Mouse (Mus musculus): ENCODE data around the gene Ankrd50.

Gene Ankrd50

GRCm38 (mm10) chr3:38484191-38485106 lies at the start of gene Ankrd50:
Gene Ankrd50 (minus strand): TSS chr3:38484844.
- in situ Hi-C loops (cut with MboI): no loop called here

- in situ Hi-C loops (cut with MboI): no loop called here
These were observed 49.6 kb upstream of the Ankrd50 start for GRCm38 (mm10) chr3:38534245-38534644.

GRCm38 (mm10) chr3:38520426-38520825 lies 35.8 kb upstream of the Ankrd50 start:
- in situ Hi-C loops (cut with MboI): no loop called here

GRCm38 (mm10) chr3:38519971-38520370 lies 35.3 kb upstream of the Ankrd50 start:
- in situ Hi-C loops (cut with MboI): no loop called here

- in situ Hi-C loops (cut with MboI): no loop called here
These were observed 19.0 kb upstream of the Ankrd50 start for GRCm38 (mm10) chr3:38503606-38504005.

- in situ Hi-C loops (cut with MboI): no loop called here
These were observed 17.5 kb upstream of the Ankrd50 start for GRCm38 (mm10) chr3:38502156-38502555.

GRCm38 (mm10) chr3:38501739-38502138 lies 17.1 kb upstream of the Ankrd50 start:
- in situ Hi-C loops (cut with MboI): no loop called here

- in situ Hi-C loops (cut with MboI): no loop called here
These were observed 16.7 kb upstream of the Ankrd50 start for GRCm38 (mm10) chr3:38501316-38501715.

- in situ Hi-C loops (cut with MboI): no loop called here
These were observed 13.9 kb upstream of the Ankrd50 start for GRCm38 (mm10) chr3:38498561-38498960.

- in situ Hi-C loops (cut with MboI): no loop called here
These were observed 12.2 kb upstream of the Ankrd50 start for GRCm38 (mm10) chr3:38496795-38497385.

GRCm38 (mm10) chr3:38491702-38492101 lies 7.1 kb upstream of the Ankrd50 start:
- in situ Hi-C loops (cut with MboI): no loop called here

GRCm38 (mm10) chr3:38491236-38491635 lies 6.6 kb upstream of the Ankrd50 start:
- in situ Hi-C loops (cut with MboI): no loop called here

GRCm38 (mm10) chr3:38490720-38491119 lies 6.1 kb upstream of the Ankrd50 start:
- in situ Hi-C loops (cut with MboI): no loop called here

GRCm38 (mm10) chr3:38485107-38485545 lies 482 bp upstream of the Ankrd50 start:
- in situ Hi-C loops (cut with MboI): no loop called here

GRCm38 (mm10) chr3:38483551-38483950 lies 1.1 kb downstream of the Ankrd50 start:
- in situ Hi-C loops (cut with MboI): no loop called here

- in situ Hi-C loops (cut with MboI): no loop called here
These were observed 1.9 kb downstream of the Ankrd50 start for GRCm38 (mm10) chr3:38482749-38483148.

GRCm38 (mm10) chr3:38481106-38481505 lies 3.5 kb downstream of the Ankrd50 start:
- in situ Hi-C loops (cut with MboI): no loop called here

- in situ Hi-C loops (cut with MboI): no loop called here
These were observed 6.7 kb downstream of the Ankrd50 start for GRCm38 (mm10) chr3:38477936-38478335.

GRCm38 (mm10) chr3:38475587-38475986 lies 9.1 kb downstream of the Ankrd50 start:
- in situ Hi-C loops (cut with MboI): no loop called here

- in situ Hi-C loops (cut with MboI): no loop called here
These were observed 11.5 kb downstream of the Ankrd50 start for GRCm38 (mm10) chr3:38473138-38473537.

GRCm38 (mm10) chr3:38471516-38471915 lies 13.1 kb downstream of the Ankrd50 start:
- in situ Hi-C loops (cut with MboI): no loop called here

- in situ Hi-C loops (cut with MboI): no loop called here
These were observed 16.5 kb downstream of the Ankrd50 start for GRCm38 (mm10) chr3:38468131-38468530.

- in situ Hi-C loops (cut with MboI): no loop called here
These were observed 17.7 kb downstream of the Ankrd50 start for GRCm38 (mm10) chr3:38466880-38467405.
